Comparison of ENCODE assay signal across 8 mouse cellular contexts in the genomic region with DNA sequence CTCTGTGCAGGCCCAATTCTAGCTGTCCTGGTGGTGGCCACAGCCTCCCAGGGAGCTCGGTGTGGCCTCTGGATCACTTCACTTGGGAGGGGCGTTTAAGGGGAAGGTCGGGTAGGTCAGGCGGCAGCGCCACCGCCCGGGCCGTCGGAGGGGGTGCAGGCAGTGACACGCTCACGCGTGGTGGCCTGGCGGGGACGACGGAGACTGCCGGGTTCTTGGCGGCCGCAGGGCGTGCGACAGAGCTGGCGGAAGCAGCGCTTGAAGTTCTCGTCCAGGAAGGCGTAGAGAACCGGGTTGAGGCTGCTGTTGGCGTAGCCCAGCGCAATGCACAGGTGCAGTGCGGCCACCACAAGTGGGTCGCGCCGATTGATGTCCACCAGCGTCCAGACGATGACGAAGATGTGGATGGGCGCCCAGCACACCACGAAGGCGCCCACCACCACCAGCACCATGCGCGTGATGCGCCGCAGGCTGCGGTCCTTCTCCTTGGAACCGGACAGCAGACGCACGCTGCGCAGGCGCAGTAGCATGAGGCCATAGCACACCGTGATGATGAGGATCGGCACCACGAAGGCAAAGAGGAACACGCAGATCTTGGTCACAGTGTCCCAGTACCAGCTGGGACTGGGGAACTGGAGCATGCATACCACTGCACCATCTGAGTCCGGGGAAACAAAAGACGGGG. TPM values are rescaled to one million over a fixed set of nuclear protein-coding genes. Genes with fewer than 3 reads are reported as not detected.
DNase-seq lines count a peak whose midpoint lies in the region; ATAC-seq and TF ChIP-seq lines count a peak whose summit lies in the region.

No protein-coding gene starts in this region.

- no peaks in the 10 kb centered on the region for H3K4me1 ChIP-seq in kidney, postnatal 0 days (replicated peaks; ENCODE audit: insufficient read depth, low read length)
- H3K4me1 ChIP-seq in lung, embryonic 15.5 days, result 0 out of 2 replicates have a peak, but pooled peaks cover 4% of the 10 kb centered on the region
- H3K4me1 ChIP-seq in small intestine, adult 2 months (ENCODE audit: control insufficient read depth, insufficient read depth, insufficient read length, low read length), result peaks cover 4% of the 10 kb centered on the region

- no peaks in the 10 kb centered on the region for H3K36me3 ChIP-seq in kidney, postnatal 0 days (ENCODE audit: insufficient read depth, low read length)
- H3K36me3 ChIP-seq in lung, embryonic 15.5 days, result no peaks in the 10 kb centered on the region
- no peaks in the 10 kb centered on the region for H3K36me3 ChIP-seq in small intestine, adult 2 months (ENCODE audit: control insufficient read depth, insufficient read depth, low read length)

- 40% methylated on average over 53 of the region's 53 CpGs for WGBS in kidney, postnatal 0 days
- 31% methylated on average over 53 of the region's 53 CpGs for WGBS in lung, embryonic 15.5 days
- 36% methylated on average over 53 of the region's 53 CpGs for WGBS in small intestine, adult 2 months

- H3K27ac ChIP-seq in kidney, postnatal 0 days, result no peak overlapping the region
- H3K27ac ChIP-seq in lung, embryonic 15.5 days, result no peak overlapping the region
- no peak overlapping the region for H3K27ac ChIP-seq in small intestine, adult 2 months (ENCODE audit: insufficient read depth, low read depth, low read length)

- no peak for DNase-seq in kidney, postnatal 0 days (ENCODE audit: low spot score)
- no peak for DNase-seq in kidney, postnatal 25 days
- peak; percentile 27 to 34 for DNase-seq in cerebellum, postnatal 10 days
- no peak for DNase-seq in adrenal gland, adult 18-20 months (ENCODE audit: low spot score in 2 of 2)
- DNase-seq in Muller cell, postnatal 12 days (ENCODE audit: inconsistent ontology term), result no peak

- no peaks in the 10 kb centered on the region for H3K9me3 ChIP-seq in kidney, postnatal 0 days (replicated peaks; ENCODE audit: low read length)
- no peaks in the 10 kb centered on the region for H3K9me3 ChIP-seq in lung, embryonic 15.5 days

- H3K9ac ChIP-seq in kidney, postnatal 0 days (ENCODE audit: low read depth, low read length), result peak overlapping the region; percentile 40; the same call in 1 of the 2 replicates
- H3K9ac ChIP-seq in lung, embryonic 15.5 days, result peak overlapping the region; percentile 28

- peak overlapping the region; percentile 17; the same call in 1 of the 2 replicates for H3K4me3 ChIP-seq in kidney, postnatal 0 days (replicated peaks; ENCODE audit: low read depth, low read length)
- H3K4me3 ChIP-seq in lung, embryonic 15.5 days, result peak overlapping the region; percentile 33
- H3K4me3 ChIP-seq in small intestine, adult 2 months (ENCODE audit: low read depth, low read length), result peak overlapping the region; percentile 64

- peak; percentile 25; the same call in 1 of the 2 replicates for ATAC-seq in kidney, postnatal 0 days (replicated peaks; ENCODE audit: low FRiP score, low read depth)
- peak; percentile 2 to 10; a peak in 1 of 4 replicates for ATAC-seq in hematopoietic stem cell, adult 5-6 weeks (replicated peaks in 1 of 2; ENCODE audit: insufficient read depth in 1 of 2, low FRiP score in 2 of 2, low TSS enrichment in 1 of 2, low read depth in 1 of 2, poor library complexity in 2 of 2, severe bottlenecking in 2 of 2)
- no peak for ATAC-seq in lung, embryonic 15.5 days (ENCODE audit: borderline replicate concordance, extremely low read depth, low FRiP score, low TSS enrichment)

- H3K4me2 ChIP-seq in kidney, postnatal 0 days (ENCODE audit: low read length), result peak overlapping the region; percentile 50
- H3K4me2 ChIP-seq in lung, embryonic 15.5 days, result peak overlapping the region; percentile 59

- H3K27me3 ChIP-seq in kidney, postnatal 0 days (ENCODE audit: insufficient read depth, low read length), result no peaks in the 10 kb centered on the region
- peaks cover 10% of the 10 kb centered on the region for H3K27me3 ChIP-seq in lung, embryonic 15.5 days
- H3K27me3 ChIP-seq in small intestine, adult 2 months (ENCODE audit: control insufficient read depth, insufficient read depth, low read length), result no peaks in the 10 kb centered on the region

- TF ChIP-seq CTCF in kidney, postnatal 0 days (IDR thresholded peaks at IDR 0.05; ENCODE audit: low read depth), result 0 out of 2 replicates have a peak, but pooled peaks have one; percentile 10
- no peak for TF ChIP-seq CTCF in small intestine, adult 2 months (IDR thresholded peaks at IDR 0.05; ENCODE audit: extremely low read depth, insufficient read length, insufficient replicate concordance, low read depth, low read length)

- no peak for TF ChIP-seq POLR2A in small intestine, adult 2 months (IDR thresholded peaks at IDR 0.05; ENCODE audit: low read depth, low read length)

RNA-seq across cellular contexts. Expression of a gene that starts 30.7 kb away (rescaled TPM):
- polyA plus RNA-seq in kidney, postnatal 0 days (2015; fragmentation: Nextera tagmentation; extraction: Ambion mirVana), result 0.03 and 0.05 TPM in 2 replicates
- 0.06 TPM in 1 of 2 replicates, not detected in the other for total RNA-seq in hematopoietic stem cell, adult 5-6 weeks (2017)
- polyA plus RNA-seq in lung, embryonic 15.5 days (2015; fragmentation: Nextera tagmentation; extraction: Ambion mirVana), result 0.05 and 0.06 TPM in 2 replicates
- polyA plus RNA-seq in small intestine, adult 2 months (2012; rRNA removed), result 0.28 and 0.60 TPM in 2 replicates
- total RNA-seq in adrenal gland, adult 18-20 months (2021), result under 1 TPM; 0.70 to 0.99 TPM

RNA-seq across cellular contexts. Expression of a gene that starts 38.4 kb away (rescaled TPM):
- polyA plus RNA-seq in kidney, postnatal 0 days (2015; fragmentation: Nextera tagmentation; extraction: Ambion mirVana), result 42.3 and 44.6 TPM in 2 replicates
- 63.9 and 72.9 TPM in 2 replicates for total RNA-seq in hematopoietic stem cell, adult 5-6 weeks (2017)
- 62.2 and 65.0 TPM in 2 replicates for polyA plus RNA-seq in lung, embryonic 15.5 days (2015; fragmentation: Nextera tagmentation; extraction: Ambion mirVana)
- 11.1 and 15.7 TPM in 2 replicates for polyA plus RNA-seq in small intestine, adult 2 months (2012; rRNA removed)
- 10 to 100 TPM; 50.9 to 58.5 TPM for total RNA-seq in adrenal gland, adult 18-20 months (2021)

RNA-seq across cellular contexts. Expression of a gene that starts 39.1 kb away (rescaled TPM):
- 0.08 and 0.17 TPM in 2 replicates for polyA plus RNA-seq in kidney, postnatal 0 days (2015; fragmentation: Nextera tagmentation; extraction: Ambion mirVana)
- total RNA-seq in hematopoietic stem cell, adult 5-6 weeks (2017), result 1.4 and 2.3 TPM in 2 replicates
- polyA plus RNA-seq in lung, embryonic 15.5 days (2015; fragmentation: Nextera tagmentation; extraction: Ambion mirVana), result 0.06 and 0.09 TPM in 2 replicates
- polyA plus RNA-seq in small intestine, adult 2 months (2012; rRNA removed), result 0.06 TPM in 2 replicates
- under 1 TPM; 0.38 to 0.46 TPM for total RNA-seq in adrenal gland, adult 18-20 months (2021)

Comparison
In these comparisons a context has a peak if more than half of its experiments do, and no peak if none do; other contexts are left out.
1. DNase-seq: peak in cerebellum, postnatal 10 days (2 of 2); none in kidney, postnatal 0 days (single experiment), kidney, postnatal 25 days (0 of 2), adrenal gland, adult 18-20 months (0 of 2) and Muller cell, postnatal 12 days (single experiment).
2. Peak in every context shown above with its lines, with median percentiles within 50 percentile points of each other: H3K4me3 ChIP-seq.